Mouse (Mus musculus) macrophage (primary cell): Measurements from ENCODE around the gene Dync2h1. TPM values are rescaled to one million over a fixed set of nuclear protein-coding genes. Genes with fewer than 3 reads are reported as not detected.
"Not testable (repeated sequence)": the region's sequence is repeated elsewhere in the genome, so short reads cannot be mapped to it uniquely, and the experiment has no call there.

Experiments used
- H3K27ac ChIP-seq: fragments of 350-480 bp; formaldehyde crosslinking; 2 replicates; pipeline ENCODE4 v1.9.0; 2021
- H3K36me3 ChIP-seq: fragments of 350-480 bp; formaldehyde crosslinking; 2 replicates; pipeline ENCODE4 v1.9.0; 2021; ENCODE audit errors: inconsistent target
- H3K4me3 ChIP-seq: fragments of 350-480 bp; formaldehyde crosslinking; 2 replicates; pipeline ENCODE4 v1.9.0; 2021; ENCODE audit errors: inconsistent target
- H3K79me2 ChIP-seq: fragments of 350-480 bp; formaldehyde crosslinking; 2 replicates; pipeline ENCODE4 v1.9.0; 2021; ENCODE audit errors: inconsistent target
- WGBS: methylation state at CpG from one replicate; pipeline ENCODE4 v1.1.7; 2026; ENCODE audit warnings: inconsistent platforms; ENCODE audit not compliant: missing documents; 5-methylcytosine and 5-hydroxymethylcytosine counted together
- polyA plus RNA-seq: library from polyadenylated mRNA; stranded (reverse); fragments of 250-400 nt; gene quantifications from 3 replicates; pipeline ENCODE4 v1.2.4, GENCODE M21; 2018; ENCODE audit warnings: inconsistent platforms

Gene Dync2h1
- polyA plus RNA-seq, 1 experiment from 2014 or later, result 0.60 TPM

DNA sequence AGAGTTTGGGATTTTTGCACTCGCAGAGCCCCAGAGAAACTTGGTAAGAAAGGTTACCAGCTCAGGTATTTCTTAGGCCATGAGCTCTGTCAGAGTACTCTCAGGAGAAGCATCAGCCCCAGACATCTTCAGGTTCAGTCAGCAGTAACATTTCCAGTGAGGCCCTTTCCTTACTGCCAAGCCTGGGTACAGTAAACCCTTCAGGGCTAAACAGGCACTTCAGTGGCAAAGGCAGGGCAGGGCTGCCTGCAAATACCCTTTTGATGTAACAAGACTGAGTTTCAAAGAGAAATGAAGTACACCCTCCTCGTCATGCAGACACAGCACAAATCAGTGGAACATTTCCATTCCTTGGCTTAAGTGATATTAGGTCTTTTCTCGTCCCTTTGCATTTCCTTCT, 219.2 kb downstream of the Dync2h1 start:
- H3K27ac ChIP-seq, result no peak overlapping the region
- no peaks in the 10 kb centered on the region for H3K36me3 ChIP-seq
- no peaks in the 10 kb centered on the region for H3K79me2 ChIP-seq
- WGBS, result 95% methylated on average over 3 of the region's 3 CpGs
- no peak overlapping the region for H3K4me3 ChIP-seq

DNA sequence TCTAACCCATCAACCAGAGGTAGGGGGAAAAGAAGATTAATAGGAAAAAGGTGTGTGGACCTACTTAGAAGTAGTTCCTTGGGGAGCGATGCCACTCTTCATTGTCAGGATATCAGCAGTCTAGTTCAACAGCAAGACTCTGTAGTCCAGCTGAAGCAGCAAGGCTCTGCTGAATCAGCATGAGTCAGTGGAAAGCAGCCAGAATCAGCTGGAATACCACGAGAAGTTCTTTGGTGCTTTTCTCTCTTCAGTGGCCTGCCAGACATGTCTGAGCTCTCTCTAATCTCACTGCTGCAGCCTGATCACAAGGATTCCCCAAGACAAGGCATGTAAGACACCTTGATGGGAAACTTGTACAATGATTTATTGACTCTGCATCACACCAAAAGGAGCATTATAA, 225.9 kb downstream of the Dync2h1 start:
- H3K36me3 ChIP-seq, result no peaks in the 10 kb centered on the region
- H3K79me2 ChIP-seq, result no peaks in the 10 kb centered on the region
- H3K4me3 ChIP-seq, result no peak overlapping the region
- H3K27ac ChIP-seq, result no peak overlapping the region
- 86% methylated on average over 2 of the region's 2 CpGs for WGBS

DNA sequence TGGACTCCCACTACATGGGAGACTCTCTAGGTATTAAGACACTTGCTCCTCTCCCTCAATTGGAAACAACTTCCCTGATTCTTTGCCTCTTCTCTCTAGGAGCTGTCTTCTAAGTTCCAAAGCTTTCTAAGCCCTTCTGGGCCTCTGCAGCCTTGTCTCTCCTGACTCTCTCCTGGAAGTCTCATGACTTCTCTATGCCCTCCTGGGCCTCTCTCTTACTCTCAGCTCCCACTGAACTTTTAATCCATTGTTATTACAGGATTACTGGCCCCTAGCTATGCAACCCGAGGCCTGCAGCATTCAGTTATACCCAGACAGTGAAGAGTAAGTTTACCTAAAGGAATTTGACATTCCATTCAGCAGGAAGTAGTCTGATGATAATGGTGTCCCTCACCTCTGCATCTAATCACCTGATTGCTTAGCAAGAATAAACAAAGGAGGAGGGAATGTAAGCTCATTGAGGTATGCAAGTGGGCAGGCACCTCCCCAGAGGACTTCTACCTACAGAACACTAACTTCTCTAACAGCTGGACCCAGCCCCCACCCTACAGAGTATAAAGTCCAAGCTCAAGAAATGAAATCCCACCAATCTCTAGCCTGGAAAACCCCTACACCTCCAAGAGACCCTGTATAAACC, 256.7 kb downstream of the Dync2h1 start:
- H3K79me2 ChIP-seq, result no peaks in the 10 kb centered on the region
- WGBS, result 55% methylated on average over 1 of the region's 1 CpGs
- no peak overlapping the region for H3K27ac ChIP-seq
- H3K4me3 ChIP-seq, result no peak overlapping the region
- H3K36me3 ChIP-seq, result no peaks in the 10 kb centered on the region

DNA sequence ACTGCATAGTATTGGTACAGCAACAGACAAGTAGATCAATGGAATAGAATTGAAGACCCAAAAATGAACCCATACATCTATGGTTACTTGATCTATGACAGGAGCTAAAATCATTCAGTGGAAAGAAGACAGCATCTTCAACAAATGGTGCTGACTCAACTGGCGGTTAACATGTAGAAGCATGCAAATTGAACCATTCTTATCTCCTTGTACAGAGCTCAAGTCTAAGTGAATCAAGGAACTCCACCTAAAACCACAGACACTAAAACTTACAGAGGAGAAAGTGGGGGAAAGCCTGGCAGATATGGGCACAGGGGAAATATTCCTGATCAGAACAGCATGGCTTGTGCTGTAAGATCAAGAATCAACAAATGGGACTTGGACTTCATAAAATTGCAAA, 270.8 kb downstream of the Dync2h1 start:
- Histone ChIP-seq H3K36me3 (no peaks in the 10 kb centered on the region), H3K27ac (no peak overlapping the region), H3K4me3 (no peak overlapping the region), H3K79me2 (no peaks in the 10 kb centered on the region)
- WGBS, result 100% methylated on average over 1 of the region's 1 CpGs

DNA sequence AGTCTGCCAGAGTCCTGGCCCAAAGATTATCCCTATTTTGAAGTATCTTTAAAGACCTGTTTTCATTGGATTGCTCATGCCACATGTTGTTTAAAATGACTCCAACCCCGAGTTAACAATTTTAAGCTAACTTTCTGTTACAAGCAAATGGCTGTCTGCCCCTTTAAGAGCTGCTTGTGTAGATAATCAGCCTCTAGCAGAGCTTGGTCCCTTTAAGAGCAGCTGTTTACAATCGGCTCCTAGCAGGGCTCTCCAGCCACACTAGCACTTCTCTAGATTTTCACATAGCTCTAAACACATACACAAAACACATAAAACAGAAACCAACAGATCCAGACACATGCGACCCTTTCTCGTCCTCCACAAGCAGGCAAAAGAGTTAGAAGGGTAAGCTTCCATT, 273.7 kb downstream of the Dync2h1 start:
- WGBS, result 67% methylated on average over 4 of the region's 4 CpGs
- not testable (repeated sequence) for H3K27ac ChIP-seq, H3K36me3 ChIP-seq, H3K79me2 ChIP-seq, H3K4me3 ChIP-seq

DNA sequence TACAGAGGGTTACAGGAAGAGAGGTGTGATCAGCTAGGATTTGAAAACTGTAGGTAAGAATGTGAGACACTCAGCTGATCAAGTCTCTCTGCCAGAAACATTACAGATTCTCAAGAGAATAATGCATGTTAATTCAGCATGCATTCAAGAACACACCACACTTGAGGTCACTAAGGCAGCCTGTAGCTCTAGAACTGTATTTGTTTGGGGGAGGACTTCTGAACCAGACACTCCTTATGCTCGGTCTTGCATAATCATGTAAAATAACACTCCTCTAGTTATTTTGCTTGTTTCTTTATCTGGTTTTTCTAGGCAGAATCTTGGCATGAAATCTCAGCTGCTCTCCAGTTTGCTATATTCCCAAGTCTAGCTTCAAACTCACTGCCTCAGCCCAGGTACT, 282.6 kb downstream of the Dync2h1 start:
- Histone ChIP-seq H3K36me3 (no peaks in the 10 kb centered on the region), H3K4me3 (no peak overlapping the region), H3K79me2 (no peaks in the 10 kb centered on the region), H3K27ac (no peak overlapping the region)
- 93% methylated on average over 1 of the region's 1 CpGs for WGBS

DNA sequence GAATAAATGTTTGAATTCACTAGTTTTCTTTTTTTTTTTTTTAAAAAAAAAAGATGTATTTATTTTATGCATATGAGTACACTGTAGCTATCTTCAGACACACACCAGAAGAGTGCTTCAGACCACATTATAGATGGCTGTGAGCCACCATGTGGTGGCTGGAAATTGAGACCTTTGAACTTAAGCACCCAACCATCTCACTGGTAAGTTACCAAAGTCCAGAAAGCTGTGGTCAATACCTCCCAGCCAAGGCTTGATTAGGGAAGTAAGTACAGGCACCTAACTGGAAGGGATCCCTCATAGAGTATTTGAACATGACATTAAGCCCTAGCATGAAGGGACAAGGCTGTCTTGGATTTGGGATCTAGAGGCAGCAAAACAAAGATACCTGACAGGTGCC, 292.9 kb downstream of the Dync2h1 start:
- Histone ChIP-seq H3K27ac (no peak overlapping the region), H3K4me3 (no peak overlapping the region), H3K79me2 (no peaks in the 10 kb centered on the region), H3K36me3 (no peaks in the 10 kb centered on the region)

DNA sequence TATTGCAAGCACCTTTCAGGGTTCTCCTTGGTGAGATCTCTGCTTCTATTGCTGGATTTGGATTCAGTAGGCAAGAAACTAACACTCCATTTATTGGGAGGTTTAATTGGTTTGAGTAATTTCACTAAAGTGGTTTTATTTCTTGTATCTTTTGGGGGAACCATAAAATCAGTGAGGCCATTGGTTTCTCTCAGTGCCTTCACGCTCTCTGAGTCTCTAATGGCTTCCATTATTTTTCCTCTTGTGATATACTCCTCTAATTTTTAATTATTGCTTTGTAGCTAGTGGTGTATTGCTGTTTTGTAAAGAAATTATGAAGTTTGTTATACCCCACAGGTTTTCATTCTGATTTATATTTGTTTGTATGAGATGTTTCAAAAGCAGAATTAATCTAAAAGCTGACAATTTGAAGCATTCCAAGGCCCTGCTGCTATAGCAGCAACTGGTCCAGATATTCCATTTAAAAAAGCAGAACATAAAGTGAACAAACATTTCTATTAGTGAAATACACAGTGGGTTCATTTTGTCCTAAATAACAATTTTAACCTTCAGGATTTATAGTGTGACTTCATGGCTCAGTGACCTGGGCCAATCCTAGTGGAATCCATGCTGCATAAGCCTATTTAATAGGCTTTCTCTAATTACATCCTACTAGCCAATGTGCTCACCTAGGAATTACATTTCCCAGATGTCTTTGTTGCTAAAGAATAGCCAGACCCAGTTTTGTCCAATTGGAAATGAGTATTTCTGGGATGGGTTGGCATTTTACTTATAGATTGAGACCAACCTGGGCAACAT, 302.9 kb downstream of the Dync2h1 start:
- H3K27ac ChIP-seq, result no peak overlapping the region
- WGBS, result 100% methylated on average over 1 of the region's 1 CpGs
- no peak overlapping the region for H3K4me3 ChIP-seq
- no peaks in the 10 kb centered on the region for H3K36me3 ChIP-seq
- H3K79me2 ChIP-seq, result no peaks in the 10 kb centered on the region

Other genes with a start within 250 kb of the Dync2h1 start
- 40.9 to 60.2 TPM (median 53.1 TPM) in 3 replicates for gene Dcun1d5, start 74 bp upstream of the Dync2h1 start, polyA plus RNA-seq
- gene Mmp13, start 88.1 kb upstream of the Dync2h1 start, polyA plus RNA-seq, result 7.8 to 34.8 TPM (median 14.0 TPM) in 3 replicates
- 54.9 to 462 TPM (median 339 TPM) in 3 replicates for gene Mmp12, start 159.9 kb upstream of the Dync2h1 start, polyA plus RNA-seq
- not detected in 3 replicates for gene Mmp1b, start 203.6 kb upstream of the Dync2h1 start, polyA plus RNA-seq